Mouse (Mus musculus) thymus, postnatal 25 days (tissue): ENCODE data around the gene Stat4.

ENCODE experiments used
- DNase-seq: peaks from one replicate; pipeline ENCODE4 v3.0.0; 2022

Gene Stat4

DNA sequence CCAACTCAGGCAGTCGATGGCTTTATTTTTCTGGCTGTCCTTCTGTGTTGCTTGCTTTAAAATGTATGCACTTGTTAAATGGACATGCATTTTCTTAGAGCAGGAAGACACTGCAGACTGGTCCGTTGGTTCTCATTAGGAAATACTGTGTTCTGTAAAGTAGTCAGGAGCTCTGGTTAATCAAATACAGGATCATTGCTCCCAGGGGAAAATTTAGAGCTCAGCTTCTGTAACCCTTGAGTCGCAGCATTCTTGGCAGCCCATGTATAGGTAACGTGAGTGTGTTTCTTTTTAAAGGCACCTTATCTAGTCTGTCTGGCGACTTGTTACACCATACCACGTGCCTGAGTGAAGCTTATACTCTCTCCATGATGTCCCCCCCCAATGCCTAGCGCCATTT, 161.2 kb downstream of the Stat4 start:
- DNase-seq: no peak

DNA sequence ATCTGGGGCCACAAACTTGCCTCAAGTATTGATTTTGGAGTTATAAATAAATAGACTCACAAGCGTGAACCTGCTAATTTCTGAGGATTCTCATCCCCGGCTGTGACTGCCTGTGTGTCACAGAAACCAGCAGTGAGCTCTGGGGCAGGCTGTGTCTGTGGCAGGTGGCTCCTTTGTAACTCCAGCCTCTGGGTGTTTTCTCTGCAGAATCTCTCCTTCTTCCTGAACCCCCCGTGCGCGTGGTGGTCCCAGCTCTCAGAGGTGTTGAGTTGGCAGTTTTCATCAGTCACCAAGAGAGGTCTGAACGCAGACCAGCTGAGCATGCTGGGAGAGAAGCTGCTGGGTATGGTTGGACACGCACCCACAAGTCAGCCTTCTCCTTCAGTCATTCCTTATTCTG, 161.7 kb downstream of the Stat4 start:
- peak; percentile 58 for DNase-seq

DNA sequence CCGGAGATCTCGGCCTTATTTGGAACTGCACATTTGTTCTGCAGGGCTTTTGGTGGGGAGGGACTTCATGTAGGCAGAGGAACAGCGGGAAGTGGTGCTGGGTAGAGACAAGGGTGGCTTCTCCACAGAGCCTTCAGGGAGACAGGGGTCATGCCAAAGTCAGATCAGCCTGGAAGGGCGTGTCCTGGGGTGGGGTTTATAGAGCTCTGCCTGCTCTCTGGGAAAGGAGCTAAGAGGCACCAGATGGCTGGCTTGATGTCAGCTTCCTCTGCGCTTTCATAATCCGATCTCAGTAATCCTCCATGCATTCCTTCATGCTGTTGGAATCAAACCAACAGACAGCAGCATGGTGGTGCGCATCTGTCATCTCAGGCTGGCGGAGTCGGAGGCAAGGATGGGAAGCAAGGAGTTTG, 163.0 kb downstream of the Stat4 start:
- peak; percentile 67 for DNase-seq

DNA sequence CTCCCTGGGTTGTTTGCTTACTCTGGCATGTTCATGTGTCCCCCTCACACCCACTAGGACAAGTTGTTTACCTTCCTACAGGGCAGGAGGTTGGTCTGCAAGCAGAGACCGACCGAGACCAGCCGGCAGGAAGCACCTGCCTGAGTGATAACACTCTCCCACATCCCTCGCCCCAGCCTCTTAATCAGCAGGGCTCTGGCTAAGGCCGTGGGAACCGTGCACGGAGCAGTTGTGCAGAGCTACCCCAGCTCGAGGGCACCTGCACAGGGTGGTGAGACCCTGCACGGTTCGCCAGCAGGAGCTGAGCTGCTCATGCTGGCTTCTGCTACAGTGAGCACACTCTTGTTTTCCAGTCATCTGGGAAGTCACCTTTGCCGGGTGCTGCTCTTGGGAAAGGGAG, 163.7 kb downstream of the Stat4 start:
- DNase-seq: peak; percentile 79

DNA sequence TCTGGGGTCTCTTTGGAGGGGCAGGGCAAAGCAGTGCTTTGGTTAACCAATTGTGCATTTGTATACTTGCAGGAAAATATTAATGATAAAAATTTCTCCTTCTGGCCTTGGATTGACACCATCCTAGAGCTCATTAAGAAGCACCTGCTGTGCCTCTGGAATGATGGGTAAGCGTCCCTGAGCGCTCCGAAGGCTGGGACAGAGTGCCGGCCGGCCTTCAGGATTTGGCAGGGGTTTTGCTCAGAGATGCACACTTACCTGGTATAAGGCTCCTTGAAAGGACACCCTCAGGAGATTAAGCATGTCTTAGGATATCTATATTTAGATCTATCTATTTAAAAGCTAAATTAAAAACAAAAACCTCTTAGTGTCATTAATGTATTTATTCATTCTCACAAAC, 164.2 kb downstream of the Stat4 start:
- no peak for DNase-seq

DNA sequence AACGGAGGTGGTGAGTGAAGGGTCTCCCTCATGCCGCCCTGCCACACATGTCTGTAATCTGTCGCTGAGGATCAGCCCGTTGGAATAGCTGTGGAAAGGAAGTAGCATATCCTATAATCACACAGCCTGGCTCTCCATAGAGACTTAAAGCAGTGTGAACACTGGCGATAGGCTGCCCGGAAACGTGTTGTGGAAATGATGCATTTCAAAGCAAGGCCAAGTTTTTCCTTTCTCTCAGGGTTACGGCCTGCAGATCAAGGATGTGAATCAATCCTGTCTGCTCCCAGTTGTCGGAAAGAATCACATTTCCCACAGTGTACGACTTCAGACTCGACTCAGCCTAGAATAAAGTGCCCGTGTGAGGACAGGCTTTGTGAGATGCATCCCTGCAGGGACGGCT, 165.4 kb downstream of the Stat4 start:
- DNase-seq: no peak

DNA sequence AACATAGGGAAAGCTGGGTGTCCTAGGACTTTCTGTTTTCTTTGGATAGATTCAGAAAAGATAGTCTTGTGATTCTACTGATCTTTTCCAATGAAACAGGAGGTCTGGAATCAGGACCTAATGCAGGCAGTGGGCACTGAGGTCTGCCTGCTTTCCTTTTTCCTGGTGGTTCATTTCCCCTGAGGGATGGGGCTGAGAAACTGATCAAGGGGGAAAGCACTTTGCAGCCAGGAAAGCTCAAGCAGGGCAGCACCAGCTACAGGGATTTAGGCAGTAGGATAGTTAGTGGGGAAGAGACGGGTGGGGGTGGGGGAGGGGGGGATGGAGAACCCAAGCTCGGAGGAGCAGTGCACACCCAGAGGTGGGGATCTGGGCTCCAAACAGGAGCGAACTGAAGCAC, 166.0 kb downstream of the Stat4 start:
- DNase-seq: no peak

DNA sequence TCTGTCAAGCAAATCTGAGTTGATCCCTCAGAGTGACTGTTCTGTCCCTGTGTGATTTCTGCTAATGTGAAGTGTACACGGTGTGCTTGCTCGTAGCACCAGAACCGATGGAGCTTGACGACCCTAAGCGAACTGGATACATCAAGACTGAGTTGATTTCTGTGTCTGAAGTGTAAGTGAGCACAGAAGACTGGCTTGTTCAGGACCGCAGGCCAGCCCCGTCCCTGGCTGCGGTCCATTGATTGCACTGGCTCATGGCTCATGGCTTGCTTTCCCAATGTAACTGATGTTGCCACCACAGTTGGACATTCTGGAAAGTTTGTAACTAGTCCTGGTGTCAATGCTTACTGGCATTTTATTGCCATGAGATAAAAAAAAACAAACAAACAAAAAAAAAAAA, 167.9 kb downstream of the Stat4 start:
- no peak for DNase-seq

DNA sequence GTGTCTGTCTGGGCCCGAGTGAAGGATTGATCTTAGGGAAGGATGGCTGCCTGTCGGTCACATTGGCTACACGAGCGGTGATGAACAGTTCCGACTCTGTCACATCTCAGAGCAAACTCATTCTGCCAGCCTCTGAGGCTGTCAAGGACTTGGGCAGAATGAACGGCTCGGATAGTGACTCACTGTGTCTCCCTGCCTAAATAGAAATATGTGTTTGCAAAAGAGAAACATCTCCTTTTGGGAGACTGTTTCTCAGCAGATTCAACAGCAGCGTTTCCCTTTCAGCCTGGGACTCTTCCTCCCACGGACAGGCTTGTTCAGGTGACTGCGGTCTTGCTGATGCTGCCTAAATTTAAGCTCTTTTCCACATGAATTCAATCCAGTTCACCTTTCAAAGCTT, 169.4 kb downstream of the Stat4 start:
- DNase-seq: no peak
